Comparison of ENCODE assay signal across 21 mouse cellular contexts in the genomic region with DNA sequence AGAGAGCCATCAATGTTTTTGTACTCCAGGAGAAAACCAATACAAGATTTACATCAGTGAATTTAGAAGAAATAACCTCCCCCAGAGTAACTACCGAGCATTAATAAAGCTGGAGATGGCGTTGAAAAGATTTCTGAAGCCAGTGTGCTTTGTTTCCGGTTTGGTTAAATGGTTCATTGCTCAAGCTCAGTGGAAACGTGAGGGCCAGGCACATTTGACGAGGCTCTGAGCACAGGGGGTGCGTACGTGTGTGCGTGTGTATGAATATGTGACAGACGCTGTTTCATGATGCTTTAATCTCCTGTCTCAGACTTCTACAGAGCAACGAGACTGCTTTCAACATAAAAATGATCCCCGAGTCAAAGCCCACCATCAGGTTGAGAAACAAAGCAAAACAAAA. TPM values are rescaled to one million over a fixed set of nuclear protein-coding genes. Genes with fewer than 3 reads are reported as not detected.
DNase-seq lines count a peak whose midpoint lies in the region; ATAC-seq and TF ChIP-seq lines count a peak whose summit lies in the region.
"Had no signal": no experiment of that assay in that cellular context is flagged by ENCODE, and none has a peak within 500 bp of the region (broad histone marks: within the 10 kb centered on the region; RNA-seq: fewer than 3 reads in every experiment).

No protein-coding gene starts in this region.

- no peak overlapping the region for H3K4me3 ChIP-seq in kidney, embryonic 14.5 days (ENCODE audit: low read length)
- no peak overlapping the region for H3K4me3 ChIP-seq in kidney, embryonic 16.5 days (ENCODE audit: low read length)
- no peak overlapping the region for H3K4me3 ChIP-seq in kidney, adult 2 months (ENCODE audit: insufficient read depth, low read depth, low read length)
- H3K4me3 ChIP-seq: embryonic facial prominence, embryonic 10.5 days; embryonic facial prominence, embryonic 12.5 days; forebrain, embryonic 13.5 days; forebrain, embryonic 15.5 days had no signal

- no peaks in the 10 kb centered on the region for H3K36me3 ChIP-seq in kidney, embryonic 14.5 days (ENCODE audit: control insufficient read depth, insufficient read depth, low read length)
- H3K36me3 ChIP-seq in kidney, embryonic 16.5 days (ENCODE audit: insufficient read depth, low read length), result no peaks in the 10 kb centered on the region
- H3K36me3 ChIP-seq in kidney, adult 2 months (ENCODE audit: control insufficient read depth, insufficient read depth, low read length), result no peaks in the 10 kb centered on the region
- H3K36me3 ChIP-seq: embryonic facial prominence, embryonic 10.5 days; embryonic facial prominence, embryonic 12.5 days; forebrain, embryonic 15.5 days; G1E had no signal

- peaks cover 14% of the 10 kb centered on the region; the same call in 1 of the 2 replicates for H3K4me1 ChIP-seq in kidney, embryonic 14.5 days (ENCODE audit: control insufficient read depth, insufficient read depth, low read length)
- H3K4me1 ChIP-seq in kidney, embryonic 16.5 days (ENCODE audit: insufficient read depth, low read length), result peaks cover 41% of the 10 kb centered on the region
- no peaks in the 10 kb centered on the region for H3K4me1 ChIP-seq in kidney, adult 2 months (ENCODE audit: control insufficient read depth, insufficient read depth, low read length)

- TF ChIP-seq POLR2A in kidney, adult 2 months (IDR thresholded peaks at IDR 0.05; ENCODE audit: low read depth, low read length), result no peak
- no peak for TF ChIP-seq POLR2A in brain, embryonic 14.5 days (IDR thresholded peaks at IDR 0.05; ENCODE audit: borderline replicate concordance, extremely low read depth, insufficient read depth, insufficient read length, poor library complexity, severe bottlenecking)

- no peak overlapping the region for H3K9ac ChIP-seq in kidney, embryonic 14.5 days (ENCODE audit: low read depth, low read length)
- H3K9ac ChIP-seq in kidney, embryonic 16.5 days (replicated peaks; ENCODE audit: low read length), result no peak overlapping the region
- H3K9ac ChIP-seq: embryonic facial prominence, embryonic 12.5 days; forebrain, embryonic 13.5 days; forebrain, embryonic 15.5 days; forebrain, postnatal 0 days had no signal

- ATAC-seq in kidney, embryonic 14.5 days (ENCODE audit: low FRiP score, low TSS enrichment), result no peak
- ATAC-seq in kidney, embryonic 16.5 days (ENCODE audit: low FRiP score, low TSS enrichment), result no peak
- ATAC-seq: forebrain, embryonic 13.5 days; forebrain, embryonic 15.5 days; forebrain, postnatal 0 days; Patski had no signal

- H3K27ac ChIP-seq in kidney, embryonic 14.5 days (ENCODE audit: low read depth, low read length), result peak overlapping the region; percentile 17; the same call in 1 of the 2 replicates
- peak overlapping the region; percentile 70; the same call in 1 of the 2 replicates for H3K27ac ChIP-seq in kidney, embryonic 16.5 days (ENCODE audit: low read length)
- H3K27ac ChIP-seq in kidney, adult 2 months (ENCODE audit: insufficient read depth, low read depth, low read length), result no peak overlapping the region
- H3K27ac ChIP-seq: embryonic facial prominence, embryonic 10.5 days; embryonic facial prominence, embryonic 12.5 days; forebrain, embryonic 13.5 days; forebrain, embryonic 15.5 days had no signal

- WGBS in kidney, embryonic 14.5 days, result 34% methylated on average over 11 of the region's 11 CpGs
- WGBS in kidney, embryonic 16.5 days, result 37% methylated on average over 11 of the region's 11 CpGs
- WGBS in kidney, adult 2 months, result 30% methylated on average over 11 of the region's 11 CpGs

- no peak overlapping the region for H3K4me2 ChIP-seq in kidney, embryonic 14.5 days (replicated peaks; ENCODE audit: low read depth, low read length)
- no peak overlapping the region for H3K4me2 ChIP-seq in kidney, embryonic 16.5 days (replicated peaks; ENCODE audit: low read depth, low read length)
- H3K4me2 ChIP-seq: embryonic facial prominence, embryonic 12.5 days; forebrain, embryonic 13.5 days; forebrain, embryonic 15.5 days had no signal

- no peak for DNase-seq in kidney, postnatal 36 days
- DNase-seq in kidney, adult 2 months, result no peak
- peak; percentile 9 for DNase-seq in brain, embryonic 14.5 days (ENCODE audit: low read depth)
- no peak for DNase-seq in ovary, postnatal 10 days (ENCODE audit: low spot score)
- DNase-seq: adrenal gland, adult 2 months; adrenal gland, postnatal 10 days; adrenal gland, postnatal 25 days; cerebellum, adult 11-12 months; cerebellum, adult 2 months; cerebellum, adult 9-10 months; cerebellum, postnatal 10 days; cerebellum, postnatal 25 days; forebrain, postnatal 0 days had no signal

- H3K9me3 ChIP-seq in kidney, embryonic 14.5 days (ENCODE audit: control insufficient read depth, low read length), result no peaks in the 10 kb centered on the region
- peaks cover 4% of the 10 kb centered on the region; the same call in 1 of the 2 replicates for H3K9me3 ChIP-seq in kidney, embryonic 16.5 days (ENCODE audit: low read length)
- H3K9me3 ChIP-seq: embryonic facial prominence, embryonic 12.5 days; forebrain, embryonic 15.5 days had no signal

- H3K27me3 ChIP-seq in kidney, embryonic 14.5 days (ENCODE audit: control insufficient read depth, insufficient read depth, low read length), result no peaks in the 10 kb centered on the region
- no peaks in the 10 kb centered on the region for H3K27me3 ChIP-seq in kidney, embryonic 16.5 days (ENCODE audit: insufficient read depth, low read length)
- H3K27me3 ChIP-seq in kidney, adult 2 months (replicated peaks; ENCODE audit: control insufficient read depth, insufficient read depth, low read length), result no peaks in the 10 kb centered on the region
- H3K27me3 ChIP-seq: Patski had no signal

- TF ChIP-seq CTCF in kidney, adult 2 months (conservative IDR thresholded peaks at IDR 0.05; ENCODE audit: insufficient read depth, insufficient read length, low read depth, low read length), result no peak
- no peak for TF ChIP-seq CTCF in brain, embryonic 14.5 days (IDR thresholded peaks at IDR 0.05; ENCODE audit: borderline replicate concordance, extremely low read depth, insufficient read depth, insufficient read length)

RNA-seq across cellular contexts. Expression of a gene that starts 8.1 kb away (rescaled TPM):
- polyA plus RNA-seq in kidney, embryonic 14.5 days (2014; fragmentation: Nextera tagmentation; extraction: Ambion mirVana), result 1.3 and 1.4 TPM in 2 replicates
- 0.80 and 1.0 TPM in 2 replicates for polyA plus RNA-seq in kidney, embryonic 16.5 days (2015; fragmentation: Nextera tagmentation; extraction: Ambion mirVana)
- polyA plus RNA-seq in kidney, adult 2 months (2012; rRNA removed), result 0.66 and 1.1 TPM in 2 replicates
- polyA plus RNA-seq in brain, embryonic 14.5 days (2012; rRNA removed), result 8.8 and 10.5 TPM in 2 replicates
- polyA plus RNA-seq: G1E had no signal
